ENCODE assay signal across 22 mouse cellular contexts in the genomic region with DNA sequence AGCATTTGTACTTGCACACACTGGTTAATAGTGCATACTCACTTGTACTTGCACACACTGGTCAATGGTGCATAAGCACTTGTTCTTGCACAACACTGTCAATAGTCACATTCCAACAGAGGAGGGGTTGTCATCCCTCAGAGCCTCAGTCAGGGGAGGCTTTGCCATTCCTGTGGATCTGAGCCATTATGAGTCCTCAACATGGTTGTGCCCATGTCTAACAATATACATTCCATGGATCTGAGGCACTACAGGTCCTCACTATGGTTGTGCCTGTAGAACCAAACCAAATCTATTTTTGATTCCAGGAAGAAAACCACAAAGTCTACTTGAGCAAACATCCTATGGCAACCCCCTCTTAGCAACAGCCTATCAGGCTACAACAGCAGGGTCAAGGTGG.
"Had no signal": no experiment of that assay in that cellular context is flagged by ENCODE, and none has a peak within 500 bp of the region (broad histone marks: within the 10 kb centered on the region; RNA-seq: fewer than 3 reads in every experiment).

No protein-coding gene starts in this region.

- DNase-seq: liver, postnatal 0 days; lung, adult 2 months; lung, postnatal 14 days; lung, postnatal 36 days; retina, postnatal 1 day; right cerebral cortex, adult 18-20 months; right cerebral cortex, postnatal 25 days; right cerebral cortex, postnatal 4 days; spleen, adult 18-20 months; thymus, adult 2 months; thymus, postnatal 25 days; thymus, postnatal 4 days had no signal

- H3K4me3 ChIP-seq: liver, embryonic 15.5 days; lung, embryonic 15.5 days; midbrain, embryonic 10.5 days; midbrain, embryonic 13.5 days; midbrain, embryonic 15.5 days; myocyte; neural tube, embryonic 13.5 days; neural tube, embryonic 15.5 days had no signal

- ATAC-seq: liver, postnatal 0 days; lung, postnatal 0 days; midbrain, embryonic 13.5 days; midbrain, embryonic 15.5 days had no signal

- H3K9ac ChIP-seq: liver, embryonic 15.5 days; liver, postnatal 0 days; lung, embryonic 15.5 days; midbrain, embryonic 13.5 days; midbrain, embryonic 15.5 days; neural tube, embryonic 13.5 days; neural tube, embryonic 15.5 days had no signal

- H3K4me1 ChIP-seq: liver, embryonic 15.5 days; lung, embryonic 15.5 days; midbrain, embryonic 10.5 days; midbrain, embryonic 13.5 days; midbrain, embryonic 15.5 days; neural tube, embryonic 13.5 days; neural tube, embryonic 15.5 days had no signal

- H3K27ac ChIP-seq: liver, embryonic 15.5 days; lung, embryonic 15.5 days; macrophage; midbrain, embryonic 10.5 days; midbrain, embryonic 13.5 days; midbrain, embryonic 15.5 days; neural tube, embryonic 13.5 days; neural tube, embryonic 15.5 days had no signal

- H3K4me2 ChIP-seq: liver, embryonic 15.5 days; lung, embryonic 15.5 days; midbrain, embryonic 13.5 days; midbrain, embryonic 15.5 days; neural tube, embryonic 13.5 days; neural tube, embryonic 15.5 days had no signal

- H3K27me3 ChIP-seq: liver, embryonic 15.5 days; lung, embryonic 15.5 days; midbrain, embryonic 13.5 days; midbrain, embryonic 15.5 days; neural tube, embryonic 13.5 days; neural tube, embryonic 15.5 days had no signal

- H3K9me3 ChIP-seq: liver, embryonic 15.5 days; lung, embryonic 15.5 days; midbrain, embryonic 15.5 days; neural tube, embryonic 13.5 days; neural tube, embryonic 15.5 days had no signal

- H3K36me3 ChIP-seq: liver, embryonic 15.5 days; lung, embryonic 15.5 days; midbrain, embryonic 10.5 days; midbrain, embryonic 13.5 days; midbrain, embryonic 15.5 days; neural tube, embryonic 13.5 days; neural tube, embryonic 15.5 days had no signal
